Mouse (Mus musculus) cerebellum, adult 2 months (tissue): Measurements from ENCODE around the gene Gm20547.

ENCODE experiments used
- CTCF ChIP-seq: fragments of 200-500 bp; IDR thresholded peaks from 2 replicates; pipeline ENCODE4 v1.5.1; 2011; ENCODE audit warnings: low read depth, mild to moderate bottlenecking, control low read depth, low read length, moderate library complexity, borderline replicate concordance; ENCODE audit not compliant: insufficient read depth
- POLR2A ChIP-seq: fragments of 200-500 bp; IDR thresholded peaks from 2 replicates; pipeline ENCODE4 v1.6.1; 2011; ENCODE audit warnings: low read length, control low read depth, borderline replicate concordance; ENCODE audit not compliant: insufficient read depth

- TF ChIP-seq CTCF (peak; percentile 85), POLR2A (no peak)
Observed at GRCm38 (mm10) chr17:34911945-34912351, 30.1 kb upstream of the Gm20547 start.
